Mouse (Mus musculus) midbrain, embryonic 14.5 days (tissue): ENCODE results near the gene Dhx35. TPM values are rescaled to one million over a fixed set of nuclear protein-coding genes. Genes with fewer than 3 reads are reported as not detected.

Source experiments
- ATAC-seq: fragments of 200-750 bp; cut with Nextera tagmentation; 2 replicates; pipeline ENCODE4 v1.8.0; 2017; ENCODE audit warnings: moderate number of reproducible peaks, moderate library complexity; ENCODE audit not compliant: low FRiP score, low TSS enrichment
- DNase-seq: peaks from one replicate; pipeline ENCODE4 v3.0.0-alpha.2; 2015
- H3K27ac ChIP-seq: fragments of 300-500 bp; sonication (generic); replicated peaks from 2 replicates; pipeline ENCODE4 v1.5.1; 2014; ENCODE audit warnings: mild to moderate bottlenecking, low read depth, low read length, moderate library complexity
- H3K27me3 ChIP-seq: fragments of 300-500 bp; sonication (generic); 2 replicates; pipeline ENCODE4 v1.6.1; 2014; ENCODE audit warnings: low read length, control low read depth, mixed read lengths; ENCODE audit not compliant: control insufficient read depth, insufficient read depth
- H3K36me3 ChIP-seq: fragments of 300-500 bp; sonication (generic); 2 replicates; pipeline ENCODE4 v1.6.1; 2014; ENCODE audit warnings: low read length, control low read depth; ENCODE audit not compliant: control insufficient read depth, insufficient read depth
- H3K4me1 ChIP-seq: fragments of 300-500 bp; sonication (generic); 2 replicates; pipeline ENCODE4 v1.6.1; 2014; ENCODE audit warnings: mild to moderate bottlenecking, antibody characterized with exemption, low read length, control low read depth; ENCODE audit not compliant: control insufficient read depth, insufficient read depth
- H3K4me2 ChIP-seq: fragments of 300-500 bp; sonication (generic); 2 replicates; pipeline ENCODE4 v1.6.1; 2014; ENCODE audit warnings: mild to moderate bottlenecking, low read length, moderate library complexity
- H3K4me3 ChIP-seq: fragments of 300-500 bp; sonication (generic); replicated peaks from 2 replicates; pipeline ENCODE4 v1.5.1; 2014; ENCODE audit warnings: low read depth, low read length
- H3K9ac ChIP-seq: fragments of 300-500 bp; sonication (generic); replicated peaks from 2 replicates; pipeline ENCODE4 v1.6.1; 2014; ENCODE audit warnings: mild to moderate bottlenecking, low read length, moderate library complexity
- H3K9me3 ChIP-seq: fragments of 300-500 bp; sonication (generic); 2 replicates; pipeline ENCODE4 v1.6.1; 2016; ENCODE audit warnings: low read length, control low read depth, mixed read lengths; ENCODE audit not compliant: control insufficient read depth
- whole genome bisulfite sequencing: fragments of 180-500 bp; shearing (Covaris S2); extraction: QIAGEN DNeasy Blood & Tissue Kit; methylation state at CpG from one replicate; pipeline ENCODE4 v1.1.7; 2014; 5-methylcytosine and 5-hydroxymethylcytosine counted together
- polyA plus RNA-seq: library from polyadenylated mRNA; unstranded; fragments of >200 nt; fragmentation: Nextera tagmentation; extraction: Ambion mirVana; gene quantifications from 2 replicates; pipeline ENCODE4 v1.2.1, GENCODE M21; 2014

The Dhx35 gene
- polyA plus RNA-seq, 1 experiment from 2014 or later: 15.5 TPM

GRCm38 (mm10) chr2:158889201-158889600 is 94.6 kb downstream of the Dhx35 start:
- no peak for ATAC-seq
- no peaks in the 10 kb centered on the region for H3K4me1 ChIP-seq
- no peaks in the 10 kb centered on the region for H3K36me3 ChIP-seq
- H3K9me3 ChIP-seq: no peaks in the 10 kb centered on the region
- H3K27ac ChIP-seq: no peak overlapping the region
- H3K9ac ChIP-seq: no peak overlapping the region
- H3K4me3 ChIP-seq: no peak overlapping the region
- no peak for DNase-seq
- no peaks in the 10 kb centered on the region for H3K27me3 ChIP-seq
- H3K4me2 ChIP-seq: no peak overlapping the region
- 61% methylated on average over 11 of the region's 11 CpGs for WGBS

GRCm38 (mm10) chr2:158891319-158891718 is 96.7 kb downstream of the Dhx35 start:
- no peak overlapping the region for H3K9ac ChIP-seq
- H3K9me3 ChIP-seq: no peaks in the 10 kb centered on the region
- H3K27ac ChIP-seq: no peak overlapping the region
- no peak overlapping the region for H3K4me3 ChIP-seq
- WGBS: 90% methylated on average over 4 of the region's 4 CpGs
- DNase-seq: no peak
- no peaks in the 10 kb centered on the region for H3K27me3 ChIP-seq
- no peaks in the 10 kb centered on the region for H3K4me1 ChIP-seq
- no peak overlapping the region for H3K4me2 ChIP-seq
- ATAC-seq: no peak
- H3K36me3 ChIP-seq: no peaks in the 10 kb centered on the region

- ATAC-seq (no peak), DNase-seq (no peak)
- 78% methylated on average over 16 of the region's 16 CpGs for WGBS
Measured at GRCm38 (mm10) chr2:158893171-158893853, 98.7 kb downstream of the Dhx35 start.

GRCm38 (mm10) chr2:158898469-158899196 is 104.0 kb downstream of the Dhx35 start:
- Histone ChIP-seq H3K4me2 (no peak overlapping the region), H3K9ac (no peak overlapping the region), H3K27me3 (no peaks in the 10 kb centered on the region), H3K36me3 (no peaks in the 10 kb centered on the region), H3K4me1 (0 out of 2 replicates have a peak, but pooled peaks cover 2% of the 10 kb centered on the region), H3K9me3 (no peaks in the 10 kb centered on the region), H3K4me3 (no peak overlapping the region), H3K27ac (no peak overlapping the region)
- no peak for DNase-seq
- no peak for ATAC-seq
- 48% methylated on average over 13 of the region's 13 CpGs for WGBS

More at GRCm38 (mm10) chr2:158893171-158893853, 98.7 kb downstream of the Dhx35 start:
- H3K4me2 ChIP-seq: no peak overlapping the region
- H3K9ac ChIP-seq: no peak overlapping the region
- H3K27ac ChIP-seq: no peak overlapping the region
- no peaks in the 10 kb centered on the region for H3K36me3 ChIP-seq
- H3K4me1 ChIP-seq: no peaks in the 10 kb centered on the region
- H3K27me3 ChIP-seq: no peaks in the 10 kb centered on the region
- H3K4me3 ChIP-seq: no peak overlapping the region
- no peaks in the 10 kb centered on the region for H3K9me3 ChIP-seq

Other genes starting within 250 kb of the Dhx35 start
- gene Slc32a1, start 184.0 kb upstream of the Dhx35 start, polyA plus RNA-seq: 7.6 and 8.6 TPM in 2 replicates
- gene Actr5, start 169.9 kb upstream of the Dhx35 start, polyA plus RNA-seq: 13.9 and 14.8 TPM in 2 replicates
- gene Ppp1r16b, start 129.4 kb upstream of the Dhx35 start, polyA plus RNA-seq: 16.1 and 21.0 TPM in 2 replicates
- gene Fam83d, start 26.7 kb upstream of the Dhx35 start, polyA plus RNA-seq: 5.8 and 11.7 TPM in 2 replicates